Mouse (Mus musculus): ENCODE data around the gene Klhl33.
"Not testable (repeated sequence)": the region's sequence is repeated elsewhere in the genome, so short reads cannot be mapped to it uniquely, and the experiment has no call there.

Gene Klhl33

DNA sequence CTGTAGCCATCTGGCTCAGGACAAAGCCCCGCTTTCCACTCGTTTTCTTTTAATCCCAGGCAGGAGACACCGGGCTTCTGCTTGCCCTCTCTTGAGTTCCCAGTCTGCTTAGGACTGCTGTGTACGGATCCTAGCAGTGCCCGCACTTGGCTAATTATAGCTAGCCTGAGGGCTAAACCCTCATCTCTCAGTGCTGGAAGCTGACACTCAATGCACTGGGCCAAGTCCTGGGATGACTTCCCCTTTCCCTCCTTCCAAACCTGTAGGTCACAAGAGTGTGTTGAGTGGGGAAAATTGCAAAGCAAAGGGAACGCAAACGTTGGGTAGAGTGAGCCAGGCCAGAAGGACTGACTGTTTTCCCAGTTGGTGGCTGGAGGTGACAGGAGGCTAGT, at the start of gene Klhl33:
TSS of gene Klhl33 (minus strand) at position 134 of the 392 bp plus-strand sequence.
- DNase-seq (ENCODE audit: inconsistent age in 2 of 2, low spot score in 1 of 2), result peak in 1 of 2 experiments; percentile 37

DNA sequence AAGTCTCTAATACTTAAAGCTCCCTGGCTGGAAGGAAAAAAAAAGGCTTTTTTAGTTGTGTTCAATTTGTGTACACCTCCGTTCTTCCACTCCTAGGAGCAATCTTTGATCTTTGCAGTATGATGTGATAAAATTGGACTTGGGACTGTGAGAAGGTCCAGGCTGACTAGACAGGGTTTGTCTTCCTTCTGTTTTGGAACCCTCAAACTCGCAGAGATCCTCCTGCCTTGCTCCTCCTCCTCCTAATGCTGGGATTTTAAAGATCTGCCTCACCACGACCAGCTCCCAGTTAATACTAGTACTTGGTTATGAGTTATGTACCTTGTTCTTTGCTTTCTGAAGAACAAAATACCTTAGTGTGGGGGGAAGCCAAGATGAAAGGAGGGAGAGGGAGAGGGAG, 48.2 kb upstream of the Klhl33 start:
- peak in 1 of 2 experiments; percentile 31 for DNase-seq (ENCODE audit: inconsistent age in 2 of 2, low spot score in 1 of 2)

DNA sequence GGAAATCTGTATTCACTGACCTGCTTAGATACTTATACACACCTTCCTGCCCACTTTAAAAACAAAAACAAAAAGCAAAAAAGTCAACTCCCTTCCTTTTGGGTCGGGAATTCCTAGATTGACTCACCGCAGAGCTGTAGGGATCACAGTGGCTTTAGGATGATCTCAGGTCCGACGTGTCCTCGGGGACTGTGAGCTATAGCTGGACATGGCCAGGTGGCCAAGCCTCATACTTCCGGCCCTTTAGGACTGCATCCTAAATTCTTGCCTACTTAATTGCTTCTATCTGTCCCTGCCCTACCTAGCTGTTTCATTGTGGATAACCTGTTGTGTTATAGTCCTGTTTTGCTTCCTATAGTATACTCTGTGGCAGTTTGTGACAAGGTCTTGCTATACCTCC, 47.8 kb upstream of the Klhl33 start:
- DNase-seq (ENCODE audit: inconsistent age in 2 of 2, low spot score in 1 of 2), result not testable (repeated sequence)

DNA sequence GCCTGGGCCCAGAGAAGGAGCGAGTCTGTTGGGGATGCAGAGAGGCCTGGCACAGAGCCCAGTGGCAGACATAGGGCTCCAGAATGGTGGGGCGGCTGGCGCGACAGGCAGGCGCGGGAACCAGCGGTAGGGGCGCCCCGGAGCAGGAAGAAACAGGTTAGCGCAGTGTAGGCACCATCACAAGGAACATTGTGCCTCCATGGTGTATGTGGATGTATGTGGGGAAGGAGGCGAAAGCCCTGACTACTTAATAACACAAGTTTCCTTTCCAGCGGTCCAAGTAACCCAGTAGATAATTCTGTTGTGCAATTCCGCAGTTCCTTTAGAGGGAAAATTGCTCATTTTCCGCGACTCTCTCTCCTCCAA, 47.3 kb upstream of the Klhl33 start:
- DNase-seq (ENCODE audit: inconsistent age in 2 of 2, low spot score in 1 of 2), result not testable (repeated sequence)

DNA sequence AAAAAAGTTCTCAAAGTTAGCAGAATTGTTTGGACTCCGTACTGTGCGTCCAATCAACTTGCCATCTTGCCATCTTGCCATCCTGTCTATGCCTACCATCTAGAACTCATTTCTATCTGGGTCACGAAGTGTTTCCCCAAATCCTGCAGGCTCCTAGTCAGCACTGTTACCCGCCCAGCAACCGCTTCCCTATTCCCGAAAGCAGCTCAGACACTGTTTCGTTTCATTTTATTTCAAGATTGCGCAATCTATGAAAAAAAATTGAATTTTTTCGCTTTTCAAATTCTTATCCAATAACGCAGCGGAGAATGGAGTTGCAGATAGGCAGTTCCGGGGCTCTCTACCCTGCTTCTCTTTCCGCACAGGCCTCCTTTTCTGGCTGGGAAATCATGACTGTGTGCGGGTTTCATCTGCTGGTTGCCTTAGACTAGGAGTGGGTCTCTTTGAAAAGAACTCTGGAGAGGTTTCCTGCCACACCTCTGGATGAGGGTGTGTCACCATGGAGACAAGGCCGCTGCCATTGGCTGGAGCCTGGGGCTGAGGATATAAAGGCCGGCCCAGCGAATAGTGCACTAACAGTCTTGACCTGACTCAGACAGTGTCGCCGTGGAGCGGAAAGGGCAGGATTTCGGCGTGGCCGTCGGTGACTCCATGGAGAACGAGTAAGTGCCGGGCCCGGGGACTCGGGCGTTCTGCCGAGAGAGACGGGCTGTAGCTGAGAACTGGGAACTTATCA, 46.8 kb upstream of the Klhl33 start, which contains the start of gene Gm49342:
TSS of gene Gm49342 (plus strand) at position 586 of the 736 bp plus-strand sequence.
- peak; percentile 97 to 100 for DNase-seq (ENCODE audit: inconsistent age in 2 of 2, low spot score in 1 of 2)

DNA sequence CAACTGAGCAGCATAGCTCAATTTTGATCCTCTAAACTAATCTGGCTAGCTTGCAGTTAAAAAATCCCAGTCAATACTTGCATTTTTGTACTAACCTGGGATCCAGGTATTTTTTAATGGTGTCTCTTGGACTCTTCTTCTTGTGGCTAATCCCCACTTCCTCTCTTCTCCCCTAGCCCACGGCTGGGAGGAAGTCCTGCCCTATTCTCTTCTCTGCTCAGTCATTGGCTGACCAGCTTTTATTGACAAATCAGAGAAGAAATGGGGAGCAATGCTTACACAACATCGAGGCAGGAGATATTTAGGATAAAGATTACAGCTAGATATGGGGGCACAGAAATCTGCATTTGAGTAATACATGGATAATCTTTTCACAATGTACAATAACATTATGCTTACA, 41.6 kb upstream of the Klhl33 start:
- DNase-seq (ENCODE audit: inconsistent age in 2 of 2, low spot score in 1 of 2), result no peak

DNA sequence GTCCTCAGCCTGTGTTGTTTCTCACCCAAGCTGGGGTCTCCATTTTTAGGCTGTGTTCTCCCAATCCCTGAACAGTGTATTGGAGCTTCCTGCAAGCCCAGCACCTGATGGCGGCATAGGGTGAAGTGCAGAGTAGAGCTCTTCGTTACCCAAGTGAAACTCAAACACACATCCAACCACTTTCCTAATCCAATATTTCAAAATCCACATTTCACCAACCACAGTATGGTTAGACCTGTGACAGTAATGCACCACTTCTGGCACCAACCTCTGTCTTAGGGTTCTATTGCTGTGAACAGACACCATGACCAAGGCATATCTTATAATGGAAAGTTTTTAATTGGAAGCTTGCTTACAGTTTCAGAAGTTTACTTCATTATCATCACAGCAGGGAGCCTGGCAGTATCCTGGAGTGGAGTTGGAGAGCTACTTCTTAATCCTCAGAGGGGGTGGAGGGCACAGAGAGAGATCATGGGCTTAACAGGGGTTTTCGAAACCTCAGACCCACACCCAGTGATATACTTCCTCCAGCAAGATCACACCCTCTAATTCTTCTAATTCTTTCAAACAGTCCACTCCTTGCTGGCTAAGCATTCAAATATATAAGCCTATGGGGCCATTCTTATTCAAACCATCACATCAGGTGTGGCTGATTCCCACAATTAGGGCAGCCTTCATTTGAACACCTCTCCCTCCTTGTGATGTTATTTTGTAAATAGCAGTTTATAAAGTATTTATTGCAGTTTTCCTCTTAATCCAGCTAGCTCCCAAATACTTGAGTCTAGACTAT, 41.0 kb upstream of the Klhl33 start:
- no peak for DNase-seq (ENCODE audit: inconsistent age in 2 of 2, low spot score in 1 of 2)

DNA sequence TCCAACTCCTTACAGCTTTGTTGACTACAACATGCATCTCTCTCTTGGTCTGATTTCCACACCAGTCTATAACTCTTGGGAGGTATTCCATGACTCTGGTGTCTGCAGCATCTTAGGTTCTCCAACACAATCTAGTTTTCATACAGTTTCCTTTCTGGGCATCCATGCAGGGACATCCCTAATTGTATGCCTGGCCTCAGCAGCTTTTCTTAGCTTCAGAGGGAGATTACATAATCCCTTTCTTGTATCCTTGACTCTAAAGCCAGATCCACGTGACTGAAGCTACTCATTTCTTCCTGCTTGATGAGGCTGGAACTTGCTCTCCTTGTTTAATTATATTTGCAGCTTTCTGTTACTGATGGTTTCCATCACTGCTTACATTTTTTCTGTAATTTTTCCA, 39.3 kb upstream of the Klhl33 start:
- DNase-seq (ENCODE audit: inconsistent age in 2 of 2, low spot score in 1 of 2), result peak in 1 of 2 experiments; percentile 53

DNA sequence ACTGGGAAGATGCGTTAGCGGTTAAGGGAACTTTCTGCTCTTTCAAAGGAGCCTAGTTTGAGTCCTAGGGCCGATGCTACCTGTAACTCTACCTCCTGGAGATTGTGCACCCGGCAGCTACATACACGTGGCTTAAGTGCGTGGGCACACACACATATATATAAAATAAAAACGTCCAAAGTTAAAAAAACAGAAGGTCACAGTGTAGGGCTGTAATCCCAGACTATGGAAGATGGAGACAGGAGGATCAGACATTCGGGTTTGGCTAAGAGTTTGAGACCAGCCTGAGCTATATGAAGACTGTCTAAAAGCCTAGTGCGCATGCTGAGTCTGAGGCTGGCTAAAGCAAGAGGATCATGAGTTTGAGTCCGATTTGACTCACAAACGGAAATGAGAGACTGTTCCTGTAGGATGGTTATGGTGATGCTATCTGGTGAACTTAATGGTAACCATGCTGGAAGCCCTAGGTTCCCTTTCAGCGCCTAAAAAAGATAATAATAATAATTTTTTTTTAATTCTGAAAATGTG, 34.2 kb upstream of the Klhl33 start:
- DNase-seq (ENCODE audit: inconsistent age in 2 of 2, low spot score in 1 of 2), result no peak

DNA sequence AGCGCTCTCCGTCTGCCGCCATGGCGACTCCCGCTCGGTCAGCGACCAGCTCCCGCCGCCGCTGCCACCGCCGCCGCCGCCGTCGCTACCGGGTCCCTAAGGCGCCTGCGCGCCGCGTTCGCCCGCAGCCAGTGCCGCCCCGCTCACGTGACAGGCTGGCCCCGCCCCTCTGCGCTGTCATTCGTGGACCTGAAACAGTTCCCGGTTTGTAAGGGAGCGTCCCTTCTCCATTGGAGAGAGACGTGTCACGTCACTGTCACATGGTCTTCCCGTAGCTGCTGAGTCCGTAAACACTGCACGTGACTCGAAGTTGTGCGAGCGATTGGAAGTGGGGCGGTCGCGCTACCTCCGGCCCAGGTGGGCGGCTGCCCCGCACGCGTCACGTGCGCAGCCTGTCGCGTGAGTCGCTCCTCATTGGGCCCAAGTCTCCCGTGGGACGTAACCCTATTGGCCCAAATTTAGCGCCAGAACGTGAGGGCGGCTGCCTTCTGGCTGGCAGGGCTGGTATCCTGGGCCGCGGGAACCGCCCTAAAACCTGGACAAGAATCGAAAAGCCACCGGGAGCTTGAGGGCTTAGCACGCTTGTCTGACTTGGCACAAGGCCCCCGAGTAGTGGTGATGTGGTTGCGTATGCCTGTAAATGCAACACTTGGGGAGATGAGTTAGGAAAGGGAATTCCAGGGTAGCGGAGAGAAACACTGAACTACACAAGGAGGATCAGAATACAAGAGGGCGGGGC, 33.6 kb upstream of the Klhl33 start, which contains the start of the genes Pip4p1 and Pnp:
TSS of gene Pip4p1 (minus strand) at position 103 of the 739 bp plus-strand sequence.
TSS of gene Pnp (plus strand) at position 329 of the 739 bp plus-strand sequence.
- peak; percentile 99 to 100 for DNase-seq (ENCODE audit: inconsistent age in 2 of 2, low spot score in 1 of 2)

DNA sequence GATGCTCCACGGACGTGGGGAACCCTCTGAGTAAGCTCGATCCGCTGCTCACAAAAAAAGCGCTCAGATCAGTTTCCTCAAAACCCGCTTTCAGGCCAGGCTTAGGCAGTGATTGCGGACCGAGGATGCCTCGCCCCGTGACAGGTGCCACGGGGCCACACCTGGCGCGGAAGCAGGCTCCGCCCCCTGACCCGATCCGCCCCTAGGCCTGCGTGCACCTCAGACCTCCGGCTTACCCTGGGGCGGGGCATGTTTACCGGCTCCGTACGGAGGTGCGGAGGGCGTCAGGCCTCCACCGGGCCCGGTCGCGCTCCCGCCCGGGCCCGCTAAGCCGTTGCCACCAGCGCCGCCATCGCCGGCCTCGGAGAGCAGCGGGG, 33.1 kb upstream of the Klhl33 start:
- no peak for DNase-seq (ENCODE audit: inconsistent age in 2 of 2, low spot score in 1 of 2)

DNA sequence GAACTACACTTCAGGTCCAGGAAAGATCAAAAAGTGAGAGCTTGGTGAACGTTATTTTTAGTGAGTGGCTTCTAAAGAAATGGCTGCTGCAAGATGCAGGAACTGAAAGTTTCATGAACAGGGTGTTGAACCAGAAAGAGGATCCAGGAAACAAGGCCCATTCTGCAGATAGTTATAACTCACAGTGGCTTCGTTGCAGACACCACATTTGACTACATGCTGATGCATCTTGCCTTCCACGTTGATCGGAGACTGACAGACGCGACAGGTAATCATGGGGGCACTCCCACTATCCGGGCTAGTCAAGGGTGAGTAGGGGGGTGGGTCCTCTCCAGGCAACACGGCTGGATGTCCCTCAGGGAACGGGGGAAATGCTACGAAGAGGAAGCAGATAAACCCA, 32.6 kb upstream of the Klhl33 start:
- DNase-seq (ENCODE audit: inconsistent age in 2 of 2, low spot score in 1 of 2), result peak in 1 of 2 experiments; percentile 9

DNA sequence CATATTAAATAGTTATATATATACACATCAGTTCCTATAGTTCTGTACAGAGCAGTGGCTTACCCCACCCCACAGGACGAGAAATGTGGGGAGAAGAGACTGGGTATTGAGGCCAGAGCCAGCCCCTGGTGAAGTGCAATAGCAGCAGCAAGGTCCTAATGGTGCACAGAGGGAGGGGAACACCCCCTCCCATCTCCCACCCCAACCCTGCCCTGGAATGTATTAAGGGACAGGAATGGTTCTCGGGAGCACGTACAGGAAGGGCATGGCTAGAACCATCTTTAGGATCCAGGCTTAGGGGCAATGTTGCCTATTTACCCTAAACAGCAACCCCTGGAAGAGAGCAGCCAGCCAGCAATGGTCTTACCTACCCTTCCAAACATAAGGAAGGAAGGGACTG, 30.1 kb upstream of the Klhl33 start:
- no peak for DNase-seq (ENCODE audit: inconsistent age in 2 of 2, low spot score in 1 of 2)

DNA sequence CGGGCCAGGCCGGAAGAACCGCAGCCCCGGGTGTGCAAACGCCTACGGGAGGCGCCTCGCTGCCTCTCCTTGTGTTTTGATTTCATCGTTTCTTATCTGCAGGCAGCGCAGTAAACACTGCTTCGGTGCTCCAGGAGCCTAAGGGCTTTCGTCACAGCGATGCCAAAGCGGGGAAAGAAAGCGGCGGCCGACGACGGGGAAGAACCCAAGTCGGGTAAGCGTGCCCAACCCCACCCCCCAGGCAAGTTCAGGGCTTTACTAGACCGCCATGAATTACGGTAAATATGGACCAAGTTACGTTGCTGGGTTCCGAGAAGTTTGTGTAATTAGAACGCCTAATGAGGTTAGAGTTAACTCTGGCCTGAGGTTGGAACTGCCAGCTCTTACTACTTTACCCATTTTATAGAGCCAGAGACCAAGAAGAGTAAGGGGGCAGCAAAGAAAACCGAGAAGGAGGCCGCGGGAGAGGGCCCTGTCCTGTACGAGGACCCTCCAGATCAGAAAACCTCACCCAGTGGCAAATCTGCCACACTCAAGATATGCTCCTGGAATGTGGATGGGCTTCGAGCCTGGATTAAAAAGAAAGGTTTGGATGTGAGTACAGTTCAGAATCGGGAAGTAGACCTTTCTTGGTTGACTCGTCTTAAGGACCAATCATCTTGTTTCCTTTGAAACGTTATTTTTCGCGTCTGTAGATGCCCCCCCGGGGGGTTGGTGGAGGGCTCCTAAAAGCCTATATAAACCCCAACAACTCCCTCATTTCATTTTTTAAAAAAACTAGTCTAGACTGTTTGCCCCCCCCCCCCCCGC, 28.0 kb upstream of the Klhl33 start:
- DNase-seq (ENCODE audit: inconsistent age in 2 of 2, low spot score in 1 of 2), result no peak

DNA sequence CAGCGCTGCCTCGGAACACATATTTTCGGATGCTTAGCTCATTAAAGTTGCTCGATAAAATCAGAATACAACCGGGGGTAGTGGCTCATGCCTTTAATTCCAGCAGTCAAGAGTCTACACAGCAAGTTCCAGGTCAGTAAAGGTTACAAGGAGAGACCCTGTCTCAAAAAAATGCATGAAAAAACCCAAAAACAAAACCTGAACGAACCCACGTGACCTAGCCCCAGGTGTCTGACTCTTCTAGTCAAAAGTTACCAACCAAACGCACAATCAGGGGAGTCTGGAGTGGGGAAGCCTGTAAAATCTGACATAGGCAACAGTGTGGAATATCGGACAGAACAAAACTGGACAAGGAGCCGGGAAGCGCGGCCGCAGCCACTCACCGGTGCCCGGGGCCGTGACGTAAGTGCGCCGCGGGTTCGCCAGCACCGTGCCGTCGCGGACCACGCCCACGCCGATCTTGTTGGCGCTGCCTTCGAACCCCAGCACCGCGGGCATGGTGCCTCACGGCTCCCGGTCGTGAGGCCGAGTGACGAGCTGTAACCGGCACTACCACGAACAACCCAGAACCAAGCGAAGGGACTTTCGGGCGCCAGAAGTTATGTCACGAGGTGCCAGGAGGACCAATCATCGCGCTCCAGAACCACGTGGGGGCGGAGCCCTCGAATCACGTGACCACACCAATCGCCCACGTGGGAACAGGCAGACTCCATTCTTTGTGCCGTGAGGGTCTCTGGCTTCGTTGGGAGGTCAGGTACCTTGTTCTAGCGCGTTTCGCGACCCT, 27.2 kb upstream of the Klhl33 start, which contains the start of the genes Osgep and Apex1:
TSS of gene Osgep (minus strand) at position 613 of the 784 bp plus-strand sequence.
TSS of gene Apex1 (plus strand) at position 688 of the 784 bp plus-strand sequence.
- peak; percentile 97 to 99 for DNase-seq (ENCODE audit: inconsistent age in 2 of 2, low spot score in 1 of 2)

DNA sequence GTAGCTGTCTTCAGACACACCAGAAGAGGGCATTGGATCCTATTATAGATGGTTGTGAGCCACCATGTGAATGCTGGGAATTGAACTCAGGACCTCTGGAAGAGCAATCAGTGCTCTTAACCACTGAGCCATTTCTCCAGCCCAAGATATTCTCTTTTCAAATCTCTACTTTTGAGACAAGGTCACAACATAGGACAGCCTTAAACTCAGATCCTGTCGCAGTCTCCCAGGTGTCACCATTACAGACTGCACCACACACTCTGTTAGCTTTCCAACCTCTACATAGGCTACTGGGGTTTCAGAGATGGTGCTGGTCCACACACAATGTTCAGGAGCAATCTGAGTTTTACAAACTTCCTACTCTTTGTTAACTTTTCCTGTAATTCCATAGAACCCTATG, 26.1 kb upstream of the Klhl33 start:
- not testable (repeated sequence) for DNase-seq (ENCODE audit: inconsistent age in 2 of 2, low spot score in 1 of 2)

DNA sequence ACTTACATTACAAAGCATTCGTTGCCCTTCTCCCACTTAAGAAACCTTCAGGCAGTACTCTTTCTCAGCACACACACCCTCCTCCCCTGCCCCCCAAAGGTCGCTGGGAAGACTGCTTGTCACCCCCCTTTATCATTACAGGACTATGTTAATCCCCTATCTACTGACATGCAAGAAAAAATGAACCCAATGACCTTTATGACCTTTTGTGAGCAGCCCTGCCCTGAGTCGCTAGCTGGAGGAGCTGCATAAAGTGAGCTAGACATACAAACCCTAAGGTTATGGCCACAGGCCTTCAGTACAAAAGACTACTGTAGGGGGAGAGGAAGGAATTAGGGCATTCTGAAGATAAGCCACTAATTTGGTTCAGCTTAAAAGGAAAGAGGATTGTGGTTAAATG, 14.0 kb upstream of the Klhl33 start:
- no peak for DNase-seq (ENCODE audit: inconsistent age in 2 of 2, low spot score in 1 of 2)

DNA sequence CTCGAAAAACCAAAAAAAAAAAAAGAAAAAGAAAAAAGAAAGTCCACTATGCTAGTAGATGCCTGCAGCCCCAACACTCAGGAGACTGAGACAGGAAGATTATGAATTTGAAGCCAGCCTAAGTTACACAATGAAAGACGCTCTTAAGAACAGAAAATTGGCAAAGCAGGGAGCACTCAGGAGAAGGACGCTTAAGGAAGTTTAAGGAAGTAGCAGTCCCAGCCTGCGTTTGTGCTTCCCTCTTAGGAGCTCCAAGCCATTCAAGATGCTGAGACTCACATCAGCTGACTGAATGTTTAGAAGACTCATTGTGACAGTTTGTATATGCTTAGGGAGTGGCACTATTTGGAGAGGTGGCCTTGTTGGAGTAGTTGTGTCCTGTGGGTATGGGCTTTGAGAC, 10.8 kb upstream of the Klhl33 start:
- DNase-seq (ENCODE audit: inconsistent age in 2 of 2, low spot score in 1 of 2), result no peak

DNA sequence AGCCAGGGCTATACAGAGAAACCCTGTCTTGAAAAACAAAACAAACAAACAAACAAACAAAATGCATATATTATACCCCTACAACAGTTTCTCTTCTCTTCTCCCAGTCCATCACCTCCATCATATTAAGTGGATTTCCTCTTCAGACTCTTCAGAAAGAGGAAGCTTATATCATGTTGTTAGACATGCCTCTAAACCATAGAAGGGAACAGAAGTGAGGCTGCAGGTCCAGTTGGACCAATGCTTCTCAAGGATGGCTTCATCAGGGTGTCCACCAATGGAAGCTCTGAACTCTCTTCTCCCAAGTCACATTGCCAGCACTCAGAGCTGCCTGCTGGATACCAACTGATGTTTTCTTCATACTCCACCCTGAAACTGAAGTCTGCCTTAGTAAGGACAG, 8.0 kb upstream of the Klhl33 start:
- not testable (repeated sequence) for DNase-seq (ENCODE audit: inconsistent age in 2 of 2, low spot score in 1 of 2)

DNA sequence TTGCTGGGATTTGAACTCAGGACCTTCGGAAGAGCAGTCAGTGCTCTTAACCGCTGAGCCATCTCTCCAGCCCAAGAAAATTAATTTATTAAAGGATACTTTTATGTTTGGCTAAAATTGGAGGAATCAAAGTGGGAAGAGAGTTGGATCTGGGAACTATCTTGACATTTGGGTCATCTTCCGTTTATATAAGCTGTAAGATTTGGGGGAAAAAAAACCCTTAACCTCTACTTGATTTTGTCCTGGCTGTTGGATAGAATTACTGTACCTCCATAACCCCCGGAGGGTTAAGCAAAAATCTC, 7.5 kb upstream of the Klhl33 start:
- no peak for DNase-seq (ENCODE audit: inconsistent age in 2 of 2, low spot score in 1 of 2)
